Mouse (Mus musculus) WW6 (cell line): ENCODE results near the gene Stk40.
"Not testable (repeated sequence)": the region's sequence is repeated elsewhere in the genome, so short reads cannot be mapped to it uniquely, and the experiment has no call there.

ENCODE experiments used
- DNase-seq: peaks from one replicate; pipeline ENCODE4 v3.0.0-alpha.2; 2013; ENCODE audit warnings: low read depth, low spot score

Gene Stk40

GRCm38 (mm10) chr4:126103590-126104068 is at the start of gene Stk40:
Stk40 (plus strand) TSS chr4:126103957.
- peak; percentile 93 for DNase-seq

GRCm38 (mm10) chr4:126057207-126058133 is 46.3 kb upstream of the Stk40 start:
- DNase-seq: no peak

- DNase-seq: peak; percentile 84
Observed at GRCm38 (mm10) chr4:126058134-126058996, 45.4 kb upstream of the Stk40 start, which contains the start of gene Oscp1. Oscp1 (plus strand) TSS chr4:126058565.

- no peak for DNase-seq
Observed at GRCm38 (mm10) chr4:126058997-126059362, 44.8 kb upstream of the Stk40 start.

- no peak for DNase-seq
Observed at GRCm38 (mm10) chr4:126062856-126063255, 40.9 kb upstream of the Stk40 start.

- no peak for DNase-seq
Observed at GRCm38 (mm10) chr4:126065241-126065640, 38.5 kb upstream of the Stk40 start.

GRCm38 (mm10) chr4:126067401-126068077 is 36.2 kb upstream of the Stk40 start:
- no peak for DNase-seq

GRCm38 (mm10) chr4:126068842-126069241 is 34.9 kb upstream of the Stk40 start:
- DNase-seq: no peak

GRCm38 (mm10) chr4:126077833-126078232 is 25.9 kb upstream of the Stk40 start:
- no peak for DNase-seq

GRCm38 (mm10) chr4:126079266-126079665 is 24.5 kb upstream of the Stk40 start:
- DNase-seq: no peak

GRCm38 (mm10) chr4:126081601-126082000 is 22.2 kb upstream of the Stk40 start:
- DNase-seq: no peak

GRCm38 (mm10) chr4:126083021-126083420 is 20.7 kb upstream of the Stk40 start:
- no peak for DNase-seq

GRCm38 (mm10) chr4:126084382-126084781 is 19.4 kb upstream of the Stk40 start:
- no peak for DNase-seq

- DNase-seq: peak; percentile 61
Observed at GRCm38 (mm10) chr4:126085996-126086576, 17.7 kb upstream of the Stk40 start.

GRCm38 (mm10) chr4:126090101-126090847 is 13.5 kb upstream of the Stk40 start:
- DNase-seq: no peak

GRCm38 (mm10) chr4:126090848-126091124 is 13.0 kb upstream of the Stk40 start:
- no peak for DNase-seq

- no peak for DNase-seq
Observed at GRCm38 (mm10) chr4:126091873-126092272, 11.9 kb upstream of the Stk40 start.

- DNase-seq: not testable (repeated sequence)
Observed at GRCm38 (mm10) chr4:126095622-126096430, 7.9 kb upstream of the Stk40 start.

GRCm38 (mm10) chr4:126096464-126097111 is 7.2 kb upstream of the Stk40 start, which contains the start of gene Lsm10:
Lsm10 (plus strand) TSS chr4:126096623.
- peak; percentile 91 for DNase-seq
